Mouse (Mus musculus) skeletal muscle tissue, adult 2 months (tissue): ENCODE data around the gene Zfp109.
A peak's percentile ranks its signal among the peaks of the same experiment; 100 is the strongest.

ENCODE experiments used
- DNase-seq: peaks from one replicate; pipeline ENCODE4 v3.0.0-alpha.2; 2012; ENCODE audit warnings: low read depth, low spot score

Gene Zfp109

DNA sequence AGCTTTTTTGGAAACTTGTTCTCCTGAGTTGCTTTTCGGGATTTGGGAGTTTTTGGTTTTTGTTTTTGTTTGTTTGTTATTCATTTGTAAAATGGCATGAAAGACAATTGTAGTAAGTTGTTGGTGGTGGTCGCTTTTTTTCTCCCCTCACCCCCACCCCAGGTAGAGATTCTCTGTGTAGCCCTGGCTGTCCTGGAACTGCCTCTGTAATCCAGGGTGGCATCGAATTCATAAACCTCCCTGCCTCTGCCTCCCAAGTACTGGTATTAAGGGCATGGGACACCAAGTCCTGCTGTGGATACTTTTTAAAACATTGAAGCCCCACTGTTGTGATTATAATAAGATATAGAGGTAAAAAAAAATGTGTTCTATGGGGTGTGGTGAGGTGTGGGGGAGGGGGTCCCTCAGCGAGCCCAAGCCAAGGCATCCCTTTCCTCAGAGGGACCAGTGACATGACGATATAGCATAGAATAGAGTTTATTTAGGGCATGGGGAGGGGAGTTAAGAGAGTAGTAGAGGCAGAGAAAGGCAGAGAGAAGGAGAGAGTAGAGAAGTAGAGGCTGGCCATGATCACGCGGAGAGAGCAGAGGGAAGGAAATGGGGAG, 29.0 kb downstream of the Zfp109 start:
- DNase-seq, result no peak

DNA sequence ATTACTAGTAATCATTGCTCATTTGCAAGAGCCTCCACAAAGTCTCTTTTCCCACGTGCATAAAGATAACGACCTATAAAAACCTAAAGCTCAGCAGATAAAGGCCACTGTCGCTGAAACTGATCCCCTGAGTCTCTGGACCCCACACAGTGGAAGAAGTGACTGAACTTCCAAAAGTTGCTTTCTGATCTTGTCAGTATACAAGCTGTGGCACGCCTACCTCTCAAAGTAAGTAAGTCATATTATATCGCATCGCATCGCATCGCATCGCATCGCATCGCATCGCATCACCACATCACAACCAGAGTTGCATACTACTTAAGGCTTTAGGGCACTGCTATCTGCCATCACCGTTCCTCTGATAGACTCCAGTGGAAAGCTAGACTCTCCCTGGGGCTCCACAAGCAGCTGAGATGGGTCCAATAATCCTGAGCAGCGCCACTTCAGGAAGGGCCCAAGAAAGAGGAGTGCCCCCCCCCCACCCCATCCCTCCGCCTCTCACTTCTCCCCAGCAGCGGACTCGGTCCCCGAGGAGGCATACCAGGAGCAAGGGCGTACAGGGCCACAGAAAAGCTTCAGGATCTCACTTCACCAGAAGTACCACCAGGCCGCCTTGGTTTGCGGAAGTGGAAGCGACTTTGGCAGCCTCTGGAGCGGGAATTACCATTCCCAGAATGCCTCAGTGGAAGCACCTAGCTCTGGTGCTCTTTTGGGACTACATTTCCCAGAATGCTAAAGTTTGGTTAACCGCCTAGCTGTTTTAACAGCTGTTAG, 29.7 kb downstream of the Zfp109 start:
- peak; percentile 66 for DNase-seq

DNA sequence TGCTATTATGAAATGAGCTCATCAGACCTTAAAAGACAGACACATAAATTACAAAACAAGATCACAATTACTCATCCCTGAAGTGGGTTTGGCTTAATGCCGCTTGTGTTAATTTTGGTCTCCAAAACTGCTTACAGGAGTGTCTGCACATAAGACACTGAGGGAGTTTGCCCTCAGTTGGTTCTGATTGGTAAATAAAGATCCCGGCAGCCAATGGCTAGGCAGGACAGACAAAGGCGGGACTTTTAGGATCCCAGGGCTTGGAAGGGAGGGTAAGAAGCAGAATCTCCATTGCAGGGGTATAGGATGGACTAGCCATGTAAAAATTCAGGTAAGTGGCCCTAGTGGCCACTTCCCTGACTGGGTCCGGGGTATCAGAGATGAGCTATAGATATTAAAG, 40.4 kb downstream of the Zfp109 start:
- no peak for DNase-seq

DNA sequence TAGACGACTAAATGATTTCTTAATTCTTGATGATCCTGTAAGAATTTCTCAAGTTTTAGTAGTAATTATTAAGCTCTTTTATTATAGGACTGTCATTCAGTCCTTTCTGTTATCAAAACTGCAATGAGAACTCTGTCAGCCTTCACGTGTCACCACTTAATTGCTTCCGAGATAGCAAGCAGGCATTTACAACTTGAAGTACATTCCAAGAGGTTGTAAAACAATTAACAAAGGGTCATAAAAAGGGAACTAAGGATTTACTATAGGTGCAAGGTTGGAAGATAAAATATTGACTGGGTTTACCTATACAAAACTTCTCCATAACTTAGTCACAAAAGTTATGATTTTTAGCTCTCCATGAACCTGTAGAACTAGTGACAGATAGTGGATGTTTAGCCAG, 44.2 kb downstream of the Zfp109 start:
- no peak for DNase-seq

DNA sequence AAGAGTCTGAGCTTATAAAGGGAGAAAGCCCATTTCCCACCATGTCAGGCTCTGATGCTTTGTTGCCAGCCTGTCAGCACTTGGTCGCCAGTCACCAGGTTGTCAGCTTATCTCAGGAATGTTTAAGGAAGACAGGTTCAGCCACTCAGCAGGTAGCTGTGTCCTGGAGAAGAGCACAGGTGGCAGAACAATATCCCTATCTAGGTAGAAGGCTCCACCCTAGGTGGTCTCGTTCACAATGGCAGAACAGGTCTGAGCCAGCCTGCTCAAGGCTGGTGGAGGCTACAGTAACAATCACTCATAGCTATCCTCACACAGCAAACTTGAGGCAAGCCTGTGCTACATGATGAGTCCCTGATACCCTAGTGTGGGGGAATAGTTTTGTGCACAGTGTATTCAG, 46.0 kb downstream of the Zfp109 start:
- no peak for DNase-seq

DNA sequence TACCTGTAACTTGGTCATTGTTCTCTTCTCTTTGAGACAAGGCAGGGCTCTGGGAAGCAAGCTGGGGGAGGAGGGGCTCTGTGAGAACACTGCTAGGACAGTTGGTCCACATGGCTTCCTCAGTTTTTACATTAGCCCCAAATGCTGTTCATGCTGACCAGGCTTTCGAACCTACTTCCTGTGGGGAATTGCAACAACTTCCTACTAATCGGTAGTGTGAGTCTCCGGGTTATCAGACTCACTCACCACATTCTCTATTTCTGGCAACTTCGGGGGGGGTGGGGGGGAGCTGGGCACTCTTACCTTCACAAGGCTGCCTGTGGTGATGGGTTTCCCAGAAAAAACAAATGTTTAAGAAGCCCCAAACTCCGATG, 47.8 kb downstream of the Zfp109 start:
- DNase-seq, result no peak

DNA sequence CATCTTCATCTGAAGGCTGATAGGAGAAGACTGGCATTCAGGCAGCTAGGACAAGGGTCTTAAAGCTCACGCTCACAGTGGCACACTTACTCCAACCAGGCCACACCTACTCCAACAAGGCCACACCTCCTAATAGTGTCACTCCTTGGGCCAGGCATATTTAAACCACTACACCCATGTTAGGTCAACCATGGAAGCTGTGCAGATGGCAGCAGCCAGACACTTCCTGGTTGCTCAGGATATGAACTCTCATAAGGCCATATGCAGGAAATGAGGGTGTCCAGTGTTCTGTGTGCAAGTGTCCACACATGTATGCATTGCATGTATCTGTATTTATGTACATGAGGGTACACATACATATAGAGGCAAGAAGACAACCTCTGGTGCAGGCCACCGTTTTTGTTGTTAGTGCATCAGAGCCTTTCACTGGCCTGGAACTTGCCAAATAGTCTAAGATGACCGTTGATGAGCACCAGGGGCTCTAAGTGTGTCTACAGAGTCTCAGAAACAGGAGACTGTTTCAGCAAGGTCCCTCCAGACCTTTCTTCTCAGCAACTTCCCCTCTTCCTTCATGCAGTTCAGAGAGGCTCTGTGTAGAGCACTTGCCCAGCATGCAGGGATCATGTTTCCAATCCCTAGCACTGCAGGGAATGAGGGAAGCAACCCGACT, 48.3 kb downstream of the Zfp109 start:
- DNase-seq, result no peak

DNA sequence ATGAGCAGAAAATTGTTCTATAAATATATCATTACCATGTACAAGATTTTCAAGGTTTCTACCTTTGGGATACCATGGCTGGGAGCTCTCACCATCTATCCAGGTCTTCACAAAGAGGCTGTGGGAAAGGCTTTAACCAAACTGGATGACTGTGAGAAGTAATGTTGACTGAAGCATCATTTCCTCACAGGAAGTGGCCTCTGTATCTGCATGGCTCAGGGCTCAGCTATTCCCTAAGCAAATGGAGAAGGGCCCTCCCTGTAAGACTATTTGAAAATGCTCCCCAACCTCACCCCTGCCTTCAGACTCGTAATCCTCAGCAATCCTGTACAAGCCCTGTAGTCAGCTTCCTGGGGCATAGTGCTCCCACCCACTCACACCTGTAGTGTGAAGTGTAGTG, 49.7 kb downstream of the Zfp109 start:
- DNase-seq, result no peak
